Mouse (Mus musculus): ENCODE data around the gene Pttg1. TPM values are rescaled to one million over a fixed set of nuclear protein-coding genes. Genes with fewer than 3 reads are reported as not detected.

The Pttg1 gene
- 8.4 and 16.3 TPM in 2 replicates for polyA plus RNA-seq (2012; rRNA removed)

GRCm38 (mm10) chr11:43425824-43426413 is at the start of gene Pttg1:
TSS of gene Pttg1 (minus strand) at chr11:43426251.

GRCm38 (mm10) chr11:43474225-43474774 is 48.2 kb upstream of the Pttg1 start, which contains the start of gene C1qtnf2:
TSS of gene C1qtnf2 (plus strand) at chr11:43474276.

GRCm38 (mm10) chr11:43433254-43434023 is 7.4 kb upstream of the Pttg1 start, which contains the start of gene Slu7:
TSS of gene Slu7 (plus strand) at chr11:43433744.

Other genes starting within 250 kb of the Pttg1 start
- 1.2 and 1.6 TPM in 2 replicates for gene Slu7, start 7.5 kb upstream of the Pttg1 start, polyA plus RNA-seq (2012; rRNA removed)
- 8.5 and 13.8 TPM in 2 replicates for gene C1qtnf2, start 48.0 kb upstream of the Pttg1 start, polyA plus RNA-seq (2012; rRNA removed)
- 7.0 and 9.7 TPM in 2 replicates for gene Ccnjl, start 102.5 kb upstream of the Pttg1 start, polyA plus RNA-seq (2012; rRNA removed)
- gene 4933415A04Rik, start 160.8 kb upstream of the Pttg1 start, polyA plus RNA-seq (2012; rRNA removed), result 0.74 and 0.87 TPM in 2 replicates
- not detected in 2 replicates for gene Fabp6, start 175.3 kb upstream of the Pttg1 start, polyA plus RNA-seq (2012; rRNA removed)

All from ovary, adult 2 months (tissue).